20 mouse cellular contexts compared by ENCODE assay signal in genomic region chr3:132887074-132887848, GRCm38 (mm10).
DNase-seq lines count a peak whose midpoint lies in the region; ATAC-seq and TF ChIP-seq lines count a peak whose summit lies in the region.
"Had no signal": no experiment of that assay in that cellular context is flagged by ENCODE, and none has a peak within 500 bp of the region (broad histone marks: within the 10 kb centered on the region; RNA-seq: fewer than 3 reads in every experiment).

No protein-coding gene starts in this region.

- H3K27me3 ChIP-seq in liver, embryonic 11.5 days (replicated peaks; ENCODE audit: control insufficient read depth, insufficient read depth, low read length) = no peaks in the 10 kb centered on the region
- H3K27me3 ChIP-seq in stomach, postnatal 0 days (ENCODE audit: control insufficient read depth, insufficient read depth, low read length) = no peaks in the 10 kb centered on the region
- H3K27me3 ChIP-seq in kidney, embryonic 16.5 days (ENCODE audit: insufficient read depth, low read length) = no peaks in the 10 kb centered on the region
- H3K27me3 ChIP-seq: embryonic facial prominence, embryonic 12.5 days; heart, embryonic 15.5 days; hindbrain, embryonic 13.5 days had no signal

- ATAC-seq in liver, embryonic 11.5 days (replicated peaks; ENCODE audit: low FRiP score) = peak; percentile 85
- peak; percentile 57; the same call in 1 of the 2 replicates for ATAC-seq in stomach, postnatal 0 days (ENCODE audit: low FRiP score, low TSS enrichment)
- ATAC-seq in kidney, embryonic 16.5 days (ENCODE audit: low FRiP score, low TSS enrichment) = no peak
- ATAC-seq: intestine, embryonic 16.5 days; midbrain, embryonic 16.5 days had no signal

- H3K4me1 ChIP-seq in liver, embryonic 11.5 days (replicated peaks; ENCODE audit: control insufficient read depth, insufficient read depth, low read length) = no peaks in the 10 kb centered on the region
- H3K4me1 ChIP-seq in stomach, postnatal 0 days (replicated peaks; ENCODE audit: control insufficient read depth, insufficient read depth) = no peaks in the 10 kb centered on the region
- 0 out of 2 replicates have a peak, but pooled peaks cover 3% of the 10 kb centered on the region for H3K4me1 ChIP-seq in kidney, embryonic 16.5 days (ENCODE audit: insufficient read depth, low read length)
- H3K4me1 ChIP-seq: embryonic facial prominence, embryonic 12.5 days; heart, embryonic 15.5 days; hindbrain, embryonic 13.5 days had no signal

- H3K36me3 ChIP-seq in liver, embryonic 11.5 days (ENCODE audit: control insufficient read depth, insufficient read depth, low read length) = no peaks in the 10 kb centered on the region
- H3K36me3 ChIP-seq in stomach, postnatal 0 days (ENCODE audit: control insufficient read depth, insufficient read depth, low read length) = no peaks in the 10 kb centered on the region
- peaks cover 13% of the 10 kb centered on the region for H3K36me3 ChIP-seq in kidney, embryonic 16.5 days (ENCODE audit: insufficient read depth, low read length)
- H3K36me3 ChIP-seq: embryonic facial prominence, embryonic 12.5 days; heart, embryonic 15.5 days; hindbrain, embryonic 13.5 days had no signal

- intact Hi-C loops in heart, postnatal 14 days (cut with DNase I) = no loop called here

- H3K9ac ChIP-seq in liver, embryonic 11.5 days (ENCODE audit: low read depth, low read length) = no peak overlapping the region
- no peak overlapping the region for H3K9ac ChIP-seq in stomach, postnatal 0 days (ENCODE audit: low read length)
- H3K9ac ChIP-seq in kidney, embryonic 16.5 days (replicated peaks; ENCODE audit: low read length) = no peak overlapping the region
- H3K9ac ChIP-seq: embryonic facial prominence, embryonic 12.5 days; heart, embryonic 15.5 days; hindbrain, embryonic 13.5 days had no signal

- 0 out of 2 replicates have a peak overlapping the region, but pooled peaks have one; percentile 5 for H3K4me2 ChIP-seq in liver, embryonic 11.5 days
- H3K4me2 ChIP-seq in stomach, postnatal 0 days (replicated peaks; ENCODE audit: low read depth) = no peak overlapping the region; the same call in 1 of the 2 replicates
- H3K4me2 ChIP-seq in kidney, embryonic 16.5 days (replicated peaks; ENCODE audit: low read depth, low read length) = no peak overlapping the region
- H3K4me2 ChIP-seq: embryonic facial prominence, embryonic 12.5 days; heart, embryonic 15.5 days; hindbrain, embryonic 13.5 days had no signal

- peak; percentile 40 for DNase-seq in heart, adult 11 months
- DNase-seq in heart, postnatal 14 days = no peak
- DNase-seq in c-Kit-positive CD71-positive TER-119-negative erythroid progenitor cells, embryonic 14.5 days (ENCODE audit: low read depth) = peak; percentile 36
- no peak for DNase-seq in liver, embryonic 11.5 days (ENCODE audit: low spot score)
- DNase-seq in stomach, postnatal 0 days (ENCODE audit: low spot score) = no peak
- no peak for DNase-seq in kidney, postnatal 25 days
- no peak for DNase-seq in embryo, embryonic 10 days (ENCODE audit: low spot score)
- DNase-seq: adrenal gland, postnatal 36 days; cerebellum, postnatal 14 days; heart, adult 18-20 months; lung, postnatal 36 days; right cerebral cortex, postnatal 25 days; thymus, adult 2 months had no signal

- no peak overlapping the region for H3K27ac ChIP-seq in liver, embryonic 11.5 days (ENCODE audit: low read depth, low read length)
- H3K27ac ChIP-seq in stomach, postnatal 0 days (replicated peaks) = no peak overlapping the region
- no peak overlapping the region for H3K27ac ChIP-seq in kidney, embryonic 16.5 days (ENCODE audit: low read length)
- H3K27ac ChIP-seq: embryonic facial prominence, embryonic 12.5 days; heart, embryonic 15.5 days; hindbrain, embryonic 13.5 days; kidney, postnatal 0 days had no signal

- no peak overlapping the region for H3K4me3 ChIP-seq in liver, embryonic 11.5 days (ENCODE audit: low read depth, low read length)
- H3K4me3 ChIP-seq in stomach, postnatal 0 days (ENCODE audit: low read depth, low read length) = no peak overlapping the region
- H3K4me3 ChIP-seq in kidney, embryonic 16.5 days (ENCODE audit: low read length) = no peak overlapping the region
- H3K4me3 ChIP-seq: embryonic facial prominence, embryonic 12.5 days; heart, embryonic 15.5 days; hindbrain, embryonic 13.5 days had no signal

- no peak for TF ChIP-seq EP300 in stomach, postnatal 0 days (optimal IDR thresholded peaks at IDR 0.05)

- WGBS in liver, embryonic 11.5 days = 72% methylated on average over 16 of the region's 16 CpGs
- WGBS in stomach, postnatal 0 days = 70% methylated on average over 16 of the region's 16 CpGs
- WGBS in kidney, embryonic 16.5 days = 90% methylated on average over 16 of the region's 16 CpGs

- H3K9me3 ChIP-seq in liver, embryonic 11.5 days (ENCODE audit: control insufficient read depth, low read length) = no peaks in the 10 kb centered on the region
- H3K9me3 ChIP-seq in stomach, postnatal 0 days (ENCODE audit: control insufficient read depth, low read length) = no peaks in the 10 kb centered on the region
- H3K9me3 ChIP-seq in kidney, embryonic 16.5 days (ENCODE audit: low read length) = no peaks in the 10 kb centered on the region
- H3K9me3 ChIP-seq: embryonic facial prominence, embryonic 12.5 days; heart, embryonic 15.5 days; hindbrain, embryonic 13.5 days had no signal

- no peak for TF ChIP-seq CTCF in stomach, postnatal 0 days (IDR thresholded peaks at IDR 0.05; ENCODE audit: low read depth)

Comparison
In these comparisons a context has a peak if more than half of its experiments do, and no peak if none do; other contexts are left out.
1. DNase-seq: peak in heart, adult 11 months (single experiment) and c-Kit-positive CD71-positive TER-119-negative erythroid progenitor cells, embryonic 14.5 days (single experiment); none in heart, postnatal 14 days (0 of 2), liver, embryonic 11.5 days (single experiment), stomach, postnatal 0 days (single experiment), kidney, postnatal 25 days (0 of 2) and embryo, embryonic 10 days (single experiment).